Mouse (Mus musculus): ENCODE measurements around the gene Ercc2. TPM values are rescaled to one million over a fixed set of nuclear protein-coding genes. Genes with fewer than 3 reads are reported as not detected.

Ercc2 gene
- polyA plus RNA-seq, 1 experiment: 46.3 TPM

DNA sequence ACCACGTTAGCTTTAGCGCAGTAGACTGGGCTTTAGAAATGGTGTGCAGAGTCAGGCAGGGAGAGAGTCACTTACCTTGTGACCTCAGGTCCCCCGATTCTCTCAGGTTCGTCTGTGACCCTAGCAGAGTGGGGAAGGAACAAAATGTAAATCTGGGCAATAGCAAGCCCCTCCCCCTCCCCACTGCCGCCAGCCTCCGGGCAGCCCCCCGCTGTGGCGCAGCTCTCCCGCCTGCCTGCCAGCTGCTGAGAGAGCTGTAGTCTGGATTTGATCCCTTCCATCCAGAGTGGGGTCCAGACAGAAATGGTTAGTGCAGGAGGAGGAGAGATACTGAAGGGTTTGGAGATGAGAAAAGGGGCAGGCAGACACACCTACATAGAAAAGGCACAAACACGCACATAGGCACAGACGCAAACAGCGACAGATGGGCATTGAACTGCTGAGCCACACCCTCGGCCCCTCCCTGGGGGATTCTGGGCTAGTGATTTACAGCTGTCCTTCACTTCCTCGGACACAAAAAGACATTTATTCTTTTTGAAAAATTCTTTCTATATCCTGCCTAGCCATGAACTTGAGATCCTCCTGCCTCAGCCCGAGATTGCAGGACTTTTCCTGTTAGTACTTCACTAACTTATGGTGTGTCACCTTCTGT, 46.3 kb downstream of the Ercc2 start:
- Histone ChIP-seq H3K27me3 (ENCODE audit: control insufficient read depth, insufficient read depth, low read length) (no peaks in the 10 kb centered on the region), H3K4me1 (ENCODE audit: control insufficient read depth, insufficient read depth, low read length) (no peaks in the 10 kb centered on the region), H3K4me3 (replicated peaks; ENCODE audit: insufficient read depth, low read depth, low read length) (no peak overlapping the region), H3K27ac (ENCODE audit: insufficient read depth, low read length) (no peak overlapping the region)
- no peak for TF ChIP-seq POLR2A (IDR thresholded peaks at IDR 0.05; ENCODE audit: borderline replicate concordance, insufficient read depth, low read length)
- no peak for TF ChIP-seq CTCF (IDR thresholded peaks at IDR 0.05; ENCODE audit: borderline replicate concordance, insufficient read depth, low read depth, low read length)
- 42% methylated on average over 15 of the region's 15 CpGs for WGBS
- DNase-seq: no peak

DNA sequence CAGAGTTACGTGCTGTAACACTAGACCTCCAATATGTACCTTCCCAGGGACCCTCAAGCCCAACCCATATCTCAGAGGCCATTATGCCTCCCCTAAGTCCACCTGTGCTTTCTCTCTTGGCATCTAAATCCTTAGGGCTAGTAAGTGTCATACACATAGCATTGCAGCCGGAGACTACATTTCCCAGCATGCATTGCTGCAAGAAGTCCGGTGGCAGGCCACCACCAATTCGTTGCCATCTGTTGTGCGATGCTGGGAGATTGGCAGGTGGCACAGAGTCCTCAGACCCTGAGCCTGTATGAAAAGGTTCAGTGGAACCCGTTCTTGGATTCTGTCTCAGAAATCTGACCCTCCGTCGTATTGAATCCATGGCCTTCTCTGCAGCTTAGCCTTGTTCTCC, 47.9 kb downstream of the Ercc2 start:
- H3K4me3 ChIP-seq (replicated peaks; ENCODE audit: insufficient read depth, low read depth, low read length): no peak overlapping the region
- 32% methylated on average over 8 of the region's 8 CpGs for WGBS
- no peaks in the 10 kb centered on the region for H3K27me3 ChIP-seq (ENCODE audit: control insufficient read depth, insufficient read depth, low read length)
- peak; percentile 51 to 63 for DNase-seq
- TF ChIP-seq CTCF (IDR thresholded peaks at IDR 0.05; ENCODE audit: borderline replicate concordance, insufficient read depth, low read depth, low read length): no peak
- no peak for TF ChIP-seq POLR2A (IDR thresholded peaks at IDR 0.05; ENCODE audit: borderline replicate concordance, insufficient read depth, low read length)
- H3K27ac ChIP-seq (ENCODE audit: insufficient read depth, low read length): no peak overlapping the region
- H3K4me1 ChIP-seq (ENCODE audit: control insufficient read depth, insufficient read depth, low read length): no peaks in the 10 kb centered on the region

DNA sequence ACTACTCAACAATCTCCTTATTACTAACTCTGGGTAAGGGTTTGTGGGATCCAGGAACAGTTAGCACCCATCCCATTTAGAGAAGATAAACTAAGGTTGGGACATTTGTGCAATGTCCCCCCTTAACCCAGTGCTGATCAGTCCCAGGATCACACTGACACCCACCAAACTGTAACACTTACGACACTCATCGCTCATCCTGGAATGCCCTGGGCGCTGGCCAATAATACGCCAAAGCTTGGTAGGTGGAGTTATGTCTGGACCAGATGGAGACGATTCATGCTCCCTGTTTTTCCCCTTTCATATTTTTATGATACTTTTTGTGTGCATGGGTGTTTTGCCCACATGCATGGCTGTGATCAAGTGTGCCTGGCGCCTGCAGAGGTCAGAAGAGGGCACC, 48.6 kb downstream of the Ercc2 start:
- Histone ChIP-seq H3K27ac (ENCODE audit: insufficient read depth, low read length) (no peak overlapping the region), H3K4me1 (ENCODE audit: control insufficient read depth, insufficient read depth, low read length) (no peaks in the 10 kb centered on the region), H3K27me3 (ENCODE audit: control insufficient read depth, insufficient read depth, low read length) (no peaks in the 10 kb centered on the region), H3K4me3 (replicated peaks; ENCODE audit: insufficient read depth, low read depth, low read length) (no peak overlapping the region)
- no peak for DNase-seq
- TF ChIP-seq CTCF (IDR thresholded peaks at IDR 0.05; ENCODE audit: borderline replicate concordance, insufficient read depth, low read depth, low read length) (no peak), POLR2A (IDR thresholded peaks at IDR 0.05; ENCODE audit: borderline replicate concordance, insufficient read depth, low read length) (no peak)
- WGBS: 56% methylated on average over 6 of the region's 6 CpGs

DNA sequence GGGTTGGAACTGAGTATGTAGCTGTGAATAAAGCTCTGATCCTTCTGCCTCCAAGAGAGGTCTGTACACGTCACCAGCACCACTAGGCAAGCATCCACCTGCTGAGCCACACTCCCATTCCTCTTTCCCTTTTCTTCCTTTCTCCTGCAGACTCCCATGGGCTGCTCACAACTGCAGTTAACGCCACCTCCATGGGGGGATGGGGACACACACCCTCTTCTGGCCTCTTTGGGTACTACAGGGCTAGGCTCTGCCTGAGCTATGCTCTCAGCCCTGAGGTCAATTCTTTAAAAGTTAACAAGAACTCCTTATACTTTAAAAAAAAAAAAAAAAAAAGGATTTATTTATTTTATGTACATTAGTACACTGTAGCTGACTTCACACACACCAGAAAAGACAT, 50.7 kb downstream of the Ercc2 start:
- no peak for DNase-seq
- no peaks in the 10 kb centered on the region for H3K4me1 ChIP-seq (ENCODE audit: control insufficient read depth, insufficient read depth, low read length)
- no peaks in the 10 kb centered on the region for H3K27me3 ChIP-seq (ENCODE audit: control insufficient read depth, insufficient read depth, low read length)
- H3K27ac ChIP-seq (ENCODE audit: insufficient read depth, low read length): no peak overlapping the region
- TF ChIP-seq POLR2A (IDR thresholded peaks at IDR 0.05; ENCODE audit: borderline replicate concordance, insufficient read depth, low read length) (no peak), CTCF (IDR thresholded peaks at IDR 0.05; ENCODE audit: borderline replicate concordance, insufficient read depth, low read depth, low read length) (peak; percentile 25; the same call in 1 of the 2 replicates)
- no peak overlapping the region for H3K4me3 ChIP-seq (replicated peaks; ENCODE audit: insufficient read depth, low read depth, low read length)
- 95% methylated on average over 2 of the region's 2 CpGs for WGBS

DNA sequence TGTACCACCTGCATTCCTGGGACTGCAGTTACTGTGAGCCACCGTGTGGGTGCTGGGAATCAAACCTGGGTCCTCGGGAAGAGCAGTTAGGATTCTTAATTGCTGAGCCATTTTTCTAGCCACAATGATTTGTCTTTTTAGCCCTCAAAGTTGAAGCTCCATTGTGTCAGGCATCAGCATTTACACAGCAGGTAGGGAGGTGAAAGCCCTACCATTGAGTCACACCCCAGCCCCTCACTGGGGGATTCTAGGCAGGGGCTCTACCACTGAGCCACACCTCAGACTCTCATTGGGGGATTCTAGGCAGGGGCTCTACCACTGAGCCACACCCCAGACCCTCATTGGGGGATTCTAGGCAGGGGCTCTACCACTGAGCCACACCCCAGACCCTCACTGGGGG, 54.5 kb downstream of the Ercc2 start:
- DNase-seq: no peak
- WGBS: 96% methylated on average over 2 of the region's 2 CpGs
- no peak overlapping the region for H3K27ac ChIP-seq (ENCODE audit: insufficient read depth, low read length)
- H3K4me1 ChIP-seq (ENCODE audit: control insufficient read depth, insufficient read depth, low read length): no peaks in the 10 kb centered on the region
- TF ChIP-seq POLR2A (IDR thresholded peaks at IDR 0.05; ENCODE audit: borderline replicate concordance, insufficient read depth, low read length) (no peak), CTCF (IDR thresholded peaks at IDR 0.05; ENCODE audit: borderline replicate concordance, insufficient read depth, low read depth, low read length) (no peak)
- no peak overlapping the region for H3K4me3 ChIP-seq (replicated peaks; ENCODE audit: insufficient read depth, low read depth, low read length)
- no peaks in the 10 kb centered on the region for H3K27me3 ChIP-seq (ENCODE audit: control insufficient read depth, insufficient read depth, low read length)

DNA sequence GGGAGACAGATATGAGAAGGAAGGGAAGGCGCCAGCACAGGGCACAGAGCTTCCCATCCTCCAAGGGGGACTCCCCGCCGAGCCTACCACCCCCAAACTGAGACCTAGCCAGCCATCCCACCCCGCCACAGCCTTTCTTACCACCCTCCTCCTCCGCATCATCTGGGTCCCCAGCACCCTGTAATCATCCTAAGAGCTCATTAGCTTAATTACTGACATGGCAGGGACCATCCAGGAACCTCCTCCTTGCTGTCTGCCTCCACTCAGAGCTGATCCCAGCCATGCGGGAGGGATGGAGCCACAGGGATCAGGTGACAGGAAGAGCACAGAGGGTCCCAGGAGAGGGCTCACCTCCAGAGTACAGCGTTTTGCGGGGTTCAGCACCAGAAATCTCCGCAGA, 55.2 kb downstream of the Ercc2 start:
- Histone ChIP-seq H3K27ac (ENCODE audit: insufficient read depth, low read length) (no peak overlapping the region), H3K4me1 (ENCODE audit: control insufficient read depth, insufficient read depth, low read length) (no peaks in the 10 kb centered on the region), H3K4me3 (replicated peaks; ENCODE audit: insufficient read depth, low read depth, low read length) (no peak overlapping the region), H3K27me3 (ENCODE audit: control insufficient read depth, insufficient read depth, low read length) (no peaks in the 10 kb centered on the region)
- no peak for DNase-seq
- TF ChIP-seq CTCF (IDR thresholded peaks at IDR 0.05; ENCODE audit: borderline replicate concordance, insufficient read depth, low read depth, low read length) (no peak), POLR2A (IDR thresholded peaks at IDR 0.05; ENCODE audit: borderline replicate concordance, insufficient read depth, low read length) (no peak)
- 88% methylated on average over 9 of the region's 9 CpGs for WGBS

DNA sequence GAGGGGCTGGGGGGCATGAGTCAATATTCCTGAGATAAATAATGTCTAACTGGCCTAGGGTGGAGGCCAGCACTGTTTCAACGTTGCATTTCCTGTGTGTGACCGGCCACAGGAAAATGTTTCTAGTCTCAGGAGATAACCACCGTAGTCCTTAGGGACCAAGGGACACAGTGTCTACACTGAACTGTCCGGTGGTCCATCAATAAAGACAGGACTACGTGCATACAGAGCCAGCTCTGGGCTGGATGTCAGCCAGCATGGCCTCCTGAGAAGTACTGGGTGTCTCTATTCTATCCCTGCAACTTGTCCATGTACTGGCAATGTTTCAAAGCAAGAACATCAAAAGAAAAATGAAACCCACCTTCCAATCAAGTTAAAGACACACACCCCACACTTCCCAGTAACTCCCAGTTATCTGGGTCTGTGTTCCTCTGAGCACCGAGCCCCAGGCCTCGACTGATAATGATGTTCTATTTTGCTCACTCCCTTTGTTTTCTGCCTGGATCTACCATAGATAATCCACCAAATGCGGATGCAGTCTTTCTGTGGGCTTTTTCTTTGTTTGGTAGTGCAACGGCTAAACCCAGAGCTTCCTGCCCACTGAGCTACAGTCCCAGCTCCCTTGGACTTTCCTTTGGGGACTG, 59.8 kb downstream of the Ercc2 start:
- H3K27ac ChIP-seq (ENCODE audit: insufficient read depth, low read length): no peak overlapping the region
- DNase-seq: no peak
- TF ChIP-seq CTCF (IDR thresholded peaks at IDR 0.05; ENCODE audit: borderline replicate concordance, insufficient read depth, low read depth, low read length) (no peak), POLR2A (IDR thresholded peaks at IDR 0.05; ENCODE audit: borderline replicate concordance, insufficient read depth, low read length) (no peak)
- no peak overlapping the region for H3K4me3 ChIP-seq (replicated peaks; ENCODE audit: insufficient read depth, low read depth, low read length)
- no peaks in the 10 kb centered on the region for H3K27me3 ChIP-seq (ENCODE audit: control insufficient read depth, insufficient read depth, low read length)
- H3K4me1 ChIP-seq (ENCODE audit: control insufficient read depth, insufficient read depth, low read length): no peaks in the 10 kb centered on the region; the same call in 1 of the 2 replicates
- WGBS: 71% methylated on average over 9 of the region's 9 CpGs

DNA sequence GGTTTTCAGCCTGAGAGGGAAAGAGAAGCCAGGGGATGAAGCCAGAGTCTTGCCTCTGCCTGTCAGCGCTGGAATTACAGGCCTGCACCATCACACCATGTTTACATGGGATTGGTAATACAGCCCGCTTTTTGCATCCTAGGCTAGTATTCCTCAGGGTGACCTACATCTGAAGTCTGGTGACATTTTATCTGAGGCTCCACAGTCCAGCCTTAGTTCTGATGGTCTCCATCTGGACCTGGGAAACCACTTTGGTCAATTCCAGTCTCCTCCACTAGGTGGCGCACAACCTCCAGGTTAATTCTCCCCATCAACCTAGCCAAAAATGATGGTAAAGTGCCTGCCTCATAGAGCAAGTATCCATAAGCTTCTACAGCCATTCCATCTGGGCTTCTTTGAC, 61.5 kb downstream of the Ercc2 start:
- no peak overlapping the region for H3K4me3 ChIP-seq (replicated peaks; ENCODE audit: insufficient read depth, low read depth, low read length)
- 36% methylated on average over 3 of the region's 3 CpGs for WGBS
- DNase-seq: peak; percentile 81 to 92
- H3K27ac ChIP-seq (ENCODE audit: insufficient read depth, low read length): no peak overlapping the region
- H3K27me3 ChIP-seq (ENCODE audit: control insufficient read depth, insufficient read depth, low read length): no peaks in the 10 kb centered on the region
- TF ChIP-seq CTCF (IDR thresholded peaks at IDR 0.05; ENCODE audit: borderline replicate concordance, insufficient read depth, low read depth, low read length) (peak; percentile 86), POLR2A (IDR thresholded peaks at IDR 0.05; ENCODE audit: borderline replicate concordance, insufficient read depth, low read length) (no peak)
- H3K4me1 ChIP-seq (ENCODE audit: control insufficient read depth, insufficient read depth, low read length): peaks cover 4% of the 10 kb centered on the region

Measured in cerebellum, adult 2 months (tissue).